Mouse (Mus musculus) stomach, postnatal 0 days (tissue): Measurements from ENCODE around the gene Ces3a. TPM values are rescaled to one million over a fixed set of nuclear protein-coding genes. Genes with fewer than 3 reads are reported as not detected.
"Not testable (repeated sequence)": the region's sequence is repeated elsewhere in the genome, so short reads cannot be mapped to it uniquely, and the experiment has no call there.

Experiments used
- ATAC-seq: fragments of 200-750 bp; cut with Nextera tagmentation; 2 replicates; pipeline ENCODE4 v1.8.0; 2017; ENCODE audit not compliant: low FRiP score, low TSS enrichment
- DNase-seq: peaks from one replicate; pipeline ENCODE4 v3.0.0-alpha.2; 2016; ENCODE audit warnings: low spot score
- H3K27ac ChIP-seq: fragments of 300-500 bp; sonication (generic); replicated peaks from 2 replicates; pipeline ENCODE4 v1.5.1; 2014; ENCODE audit warnings: mild to moderate bottlenecking, control low read depth
- H3K27me3 ChIP-seq: fragments of 300-500 bp; sonication (generic); 2 replicates; pipeline ENCODE4 v1.6.1; 2014; ENCODE audit warnings: low read length; ENCODE audit not compliant: control insufficient read depth, insufficient read depth
- H3K36me3 ChIP-seq: fragments of 300-500 bp; sonication (generic); 2 replicates; pipeline ENCODE4 v1.6.1; 2014; ENCODE audit warnings: low read length, mixed read lengths; ENCODE audit not compliant: control insufficient read depth, insufficient read depth
- H3K4me1 ChIP-seq: fragments of 300-500 bp; sonication (generic); replicated peaks from 2 replicates; pipeline ENCODE4 v1.6.1; 2014; ENCODE audit warnings: antibody characterized with exemption; ENCODE audit not compliant: control insufficient read depth, insufficient read depth
- H3K4me2 ChIP-seq: fragments of 300-500 bp; sonication (generic); replicated peaks from 2 replicates; pipeline ENCODE4 v1.6.1; 2014; ENCODE audit warnings: low read depth, mild to moderate bottlenecking, control low read depth, moderate library complexity
- H3K4me3 ChIP-seq: fragments of 300-500 bp; sonication (generic); 2 replicates; pipeline ENCODE4 v1.5.1; 2014; ENCODE audit warnings: low read depth, low read length, control low read depth
- H3K9ac ChIP-seq: fragments of 300-500 bp; sonication (generic); 2 replicates; pipeline ENCODE4 v1.6.1; 2014; ENCODE audit warnings: mild to moderate bottlenecking, low read length, control low read depth, mixed read lengths
- H3K9me3 ChIP-seq: fragments of 300-500 bp; sonication (generic); 2 replicates; pipeline ENCODE4 v1.6.1; 2016; ENCODE audit warnings: low read length; ENCODE audit not compliant: control insufficient read depth
- CTCF ChIP-seq: IDR thresholded peaks from 2 replicates; pipeline ENCODE4 v1.5.1; 2016; ENCODE audit warnings: antibody characterized with exemption, low read depth, mild to moderate bottlenecking, moderate library complexity
- EP300 ChIP-seq: optimal IDR thresholded peaks from 2 replicates; pipeline ENCODE3; 2016; ENCODE audit warnings: antibody characterized with exemption
- WGBS: fragments of 180-500 bp; shearing (Covaris S2); extraction: QIAGEN DNeasy Blood & Tissue Kit; methylation state at CpG from one replicate; pipeline ENCODE4 v1.1.7; 2014; 5-methylcytosine and 5-hydroxymethylcytosine counted together
- polyA plus RNA-seq: library from polyadenylated mRNA; unstranded; fragments of >200 nt; fragmentation: Nextera tagmentation; extraction: Ambion mirVana; gene quantifications from 2 replicates; pipeline ENCODE4 v1.2.1, GENCODE M21; 2015

Gene Ces3a
- polyA plus RNA-seq, 1 experiment from 2014 or later: 1.3 TPM

GRCm38 (mm10) chr8:105060056-105060455 is 11.7 kb downstream of the Ces3a start:
- no peak overlapping the region for H3K4me3 ChIP-seq
- no peak for DNase-seq
- no peaks in the 10 kb centered on the region for H3K36me3 ChIP-seq
- H3K27me3 ChIP-seq: no peaks in the 10 kb centered on the region
- H3K9ac ChIP-seq: no peak overlapping the region
- H3K9me3 ChIP-seq: no peaks in the 10 kb centered on the region
- no peak for ATAC-seq
- TF ChIP-seq EP300 (no peak), CTCF (no peak)
- no peak overlapping the region for H3K27ac ChIP-seq
- no peaks in the 10 kb centered on the region for H3K4me1 ChIP-seq
- H3K4me2 ChIP-seq: no peak overlapping the region

- WGBS: 4% methylated on average over 1 of the region's 1 CpGs
- no peak overlapping the region for H3K27ac ChIP-seq
- no peaks in the 10 kb centered on the region for H3K4me1 ChIP-seq
- TF ChIP-seq CTCF (peak; percentile 71), EP300 (no peak)
- H3K9ac ChIP-seq: no peak overlapping the region
- ATAC-seq (no peak), DNase-seq (peak; percentile 41)
- no peaks in the 10 kb centered on the region for H3K9me3 ChIP-seq
- no peaks in the 10 kb centered on the region for H3K36me3 ChIP-seq
- no peaks in the 10 kb centered on the region for H3K27me3 ChIP-seq
- no peak overlapping the region for H3K4me3 ChIP-seq
- H3K4me2 ChIP-seq: no peak overlapping the region
Measured at GRCm38 (mm10) chr8:105066761-105067160, 18.4 kb downstream of the Ces3a start.

GRCm38 (mm10) chr8:105067905-105068304 is 19.5 kb downstream of the Ces3a start:
- H3K36me3 ChIP-seq, H3K4me2 ChIP-seq, DNase-seq, ATAC-seq, H3K9ac ChIP-seq, H3K27me3 ChIP-seq, H3K4me3 ChIP-seq, H3K9me3 ChIP-seq, H3K27ac ChIP-seq, H3K4me1 ChIP-seq: not testable (repeated sequence)
- WGBS: 37% methylated on average over 7 of the region's 7 CpGs

- TF ChIP-seq CTCF: no peak
- TF ChIP-seq EP300: no peak
- H3K9me3 ChIP-seq: no peaks in the 10 kb centered on the region
- H3K27ac ChIP-seq: no peak overlapping the region
- no peak overlapping the region for H3K4me2 ChIP-seq
- DNase-seq (no peak), ATAC-seq (no peak)
- H3K9ac ChIP-seq: no peak overlapping the region
- H3K4me1 ChIP-seq: no peaks in the 10 kb centered on the region
- no peaks in the 10 kb centered on the region for H3K36me3 ChIP-seq
- no peaks in the 10 kb centered on the region for H3K27me3 ChIP-seq
- no peak overlapping the region for H3K4me3 ChIP-seq
Measured at GRCm38 (mm10) chr8:105068971-105069370, 20.6 kb downstream of the Ces3a start.

- H3K9ac ChIP-seq: no peak overlapping the region
- no peak for DNase-seq
- TF ChIP-seq CTCF (no peak), EP300 (no peak)
- 86% methylated on average over 4 of the region's 4 CpGs for WGBS
- no peaks in the 10 kb centered on the region for H3K27me3 ChIP-seq
- H3K4me2 ChIP-seq: no peak overlapping the region
- no peaks in the 10 kb centered on the region for H3K9me3 ChIP-seq
- H3K4me3 ChIP-seq: no peak overlapping the region
- H3K4me1 ChIP-seq: no peaks in the 10 kb centered on the region
- no peak overlapping the region for H3K27ac ChIP-seq
- ATAC-seq: no peak
- H3K36me3 ChIP-seq: no peaks in the 10 kb centered on the region
Measured at GRCm38 (mm10) chr8:105076601-105077000, 28.2 kb downstream of the Ces3a start.

GRCm38 (mm10) chr8:105077071-105077470 is 28.7 kb downstream of the Ces3a start:
- no peak for ATAC-seq
- Histone ChIP-seq H3K4me2 (no peak overlapping the region), H3K27ac (no peak overlapping the region), H3K36me3 (no peaks in the 10 kb centered on the region), H3K27me3 (no peaks in the 10 kb centered on the region), H3K9me3 (no peaks in the 10 kb centered on the region), H3K9ac (no peak overlapping the region), H3K4me3 (no peak overlapping the region), H3K4me1 (no peaks in the 10 kb centered on the region)
- DNase-seq: no peak
- TF ChIP-seq EP300: no peak
- no peak for TF ChIP-seq CTCF
- 69% methylated on average over 6 of the region's 6 CpGs for WGBS

GRCm38 (mm10) chr8:105078591-105078990 is 30.2 kb downstream of the Ces3a start:
- no peaks in the 10 kb centered on the region for H3K9me3 ChIP-seq
- no peaks in the 10 kb centered on the region for H3K36me3 ChIP-seq
- H3K4me2 ChIP-seq: no peak overlapping the region
- no peak for TF ChIP-seq CTCF
- no peak for TF ChIP-seq EP300
- no peak overlapping the region for H3K9ac ChIP-seq
- H3K4me3 ChIP-seq: no peak overlapping the region
- WGBS: 78% methylated on average over 5 of the region's 5 CpGs
- no peaks in the 10 kb centered on the region for H3K27me3 ChIP-seq
- DNase-seq (no peak), ATAC-seq (no peak)
- H3K27ac ChIP-seq: no peak overlapping the region
- no peaks in the 10 kb centered on the region for H3K4me1 ChIP-seq
